Mouse (Mus musculus) cerebral cortex, adult 2 months (tissue): ENCODE results near the gene Hoxb6.

ENCODE experiments used
- WGBS: fragments of 180-500 bp; shearing (Covaris S2); methylation state at CpG from one replicate; pipeline ENCODE4 v1.1.7; 2018; 5-methylcytosine and 5-hydroxymethylcytosine counted together

The Hoxb6 gene

DNA sequence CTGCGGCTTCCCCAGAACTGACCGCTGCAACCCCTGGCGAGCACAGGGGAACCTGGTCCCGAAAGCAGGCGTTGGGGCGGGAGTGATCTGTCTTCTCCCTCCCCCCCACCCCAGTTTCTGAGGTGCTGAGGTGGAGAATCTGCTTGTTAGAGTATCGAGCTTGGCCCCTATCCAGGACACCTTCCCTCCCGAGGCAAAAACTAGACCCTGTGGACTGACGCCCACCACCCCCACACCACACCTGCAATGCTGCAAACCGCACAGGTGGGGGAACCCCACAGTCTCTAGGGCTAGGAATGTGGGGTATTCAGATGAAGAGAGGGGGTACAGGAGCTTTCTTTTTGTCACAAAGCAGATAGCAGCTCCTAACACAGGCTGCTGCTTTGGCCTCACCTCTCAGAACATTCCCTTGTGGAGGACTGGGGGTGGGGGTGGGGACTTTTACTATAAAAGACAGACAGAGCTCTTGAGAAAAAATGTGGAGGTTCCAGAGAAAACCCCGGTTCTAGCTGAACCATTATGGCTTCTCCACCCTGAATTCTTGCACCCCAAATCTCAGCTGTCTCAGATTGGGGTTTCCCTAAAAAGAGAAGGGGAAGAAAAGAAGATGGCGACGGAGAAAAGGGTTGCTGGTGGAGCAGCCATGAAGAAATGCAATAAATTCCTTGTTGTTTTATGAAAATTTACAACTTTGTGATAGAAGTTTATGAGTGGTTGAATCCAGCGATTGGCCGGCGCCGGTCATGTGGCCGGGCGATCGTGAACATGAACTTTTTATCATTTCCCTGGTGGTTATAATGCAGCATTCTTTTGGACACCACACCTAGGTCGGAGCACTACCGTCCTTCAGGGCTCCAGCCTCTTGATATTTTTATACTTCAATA lies at the start of gene Hoxb6:
Hoxb6 (plus strand) TSS at position 796 of the 884 bp plus-strand sequence.
- 3% methylated on average over 22 of the region's 22 CpGs for WGBS

DNA sequence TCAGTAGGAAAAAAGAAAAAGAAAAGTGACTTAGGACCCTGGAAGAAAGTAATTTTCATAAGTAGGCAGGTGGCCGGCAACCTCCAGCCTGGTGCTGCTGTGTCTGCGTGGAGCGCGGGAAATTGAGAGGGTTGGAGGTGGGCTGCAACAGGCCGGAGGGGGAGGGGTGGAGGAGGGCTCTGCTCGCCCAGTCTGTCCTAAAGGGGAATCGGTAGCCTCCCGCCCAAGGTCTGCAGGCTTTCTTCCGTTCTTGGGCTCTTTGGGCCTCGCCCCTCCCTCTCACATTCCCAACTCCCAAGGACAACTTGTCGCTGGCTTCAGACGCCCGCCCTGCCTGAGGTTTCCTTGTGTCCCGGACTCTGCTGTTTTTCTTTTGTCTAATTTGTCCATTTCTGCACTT lies 41.4 kb upstream of the Hoxb6 start:
- 5% methylated on average over 14 of the region's 14 CpGs for WGBS

DNA sequence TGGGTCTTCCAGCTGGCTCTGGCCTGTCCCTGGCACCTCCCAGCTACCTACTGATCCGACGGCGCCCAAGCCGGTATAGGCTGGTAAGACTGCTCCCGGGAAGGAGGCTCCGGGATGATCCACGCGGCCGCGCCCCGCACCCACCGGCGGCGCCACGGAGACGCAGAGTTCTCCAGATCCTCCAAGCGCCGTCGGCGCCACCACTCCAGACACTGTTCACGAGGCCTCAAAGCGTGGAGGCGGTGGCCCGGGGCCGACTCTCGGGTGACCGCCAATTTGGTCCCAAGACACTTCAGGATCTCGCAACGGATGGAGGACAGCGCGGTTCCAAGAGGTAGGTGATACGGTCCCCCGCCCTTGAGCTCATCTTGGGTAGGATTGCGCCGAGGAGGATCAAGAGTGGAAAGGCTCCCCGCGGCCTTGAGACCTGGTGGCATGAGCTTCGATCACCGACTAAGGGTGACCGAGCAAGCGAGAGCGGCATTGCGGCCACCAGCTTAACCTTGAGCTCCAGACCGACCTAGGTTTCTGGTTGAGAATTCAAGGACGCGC lies 40.7 kb upstream of the Hoxb6 start:
- WGBS, result 2% methylated on average over 46 of the region's 46 CpGs

DNA sequence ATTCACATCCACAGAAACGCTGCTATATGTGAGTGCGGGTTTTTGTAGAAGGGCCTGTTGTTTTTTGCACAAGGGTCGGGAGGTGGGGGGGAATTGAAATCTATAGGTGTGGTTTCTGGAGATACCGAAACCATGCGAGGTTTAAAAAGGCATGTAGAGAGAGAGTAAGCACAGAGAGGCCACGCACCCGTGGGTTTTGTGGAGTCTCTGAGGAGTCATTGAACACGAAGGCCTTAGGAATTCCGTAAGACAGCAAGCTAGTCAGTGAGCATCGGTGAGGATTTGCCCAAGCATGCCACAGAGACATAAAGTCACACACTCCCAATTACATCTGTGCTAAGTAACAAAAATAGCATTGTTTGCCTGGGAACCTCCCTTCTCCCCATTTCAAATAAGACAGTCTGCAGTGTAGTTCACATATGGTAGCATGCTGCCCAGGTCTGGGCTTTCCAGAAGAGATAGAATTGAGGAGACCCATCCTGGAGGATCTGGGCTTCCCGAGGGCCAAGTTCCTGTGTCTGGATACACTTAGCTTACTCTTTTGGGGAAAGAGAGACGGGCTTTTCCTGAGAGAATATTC lies 39.6 kb upstream of the Hoxb6 start:
- WGBS, result 8% methylated on average over 12 of the region's 12 CpGs

DNA sequence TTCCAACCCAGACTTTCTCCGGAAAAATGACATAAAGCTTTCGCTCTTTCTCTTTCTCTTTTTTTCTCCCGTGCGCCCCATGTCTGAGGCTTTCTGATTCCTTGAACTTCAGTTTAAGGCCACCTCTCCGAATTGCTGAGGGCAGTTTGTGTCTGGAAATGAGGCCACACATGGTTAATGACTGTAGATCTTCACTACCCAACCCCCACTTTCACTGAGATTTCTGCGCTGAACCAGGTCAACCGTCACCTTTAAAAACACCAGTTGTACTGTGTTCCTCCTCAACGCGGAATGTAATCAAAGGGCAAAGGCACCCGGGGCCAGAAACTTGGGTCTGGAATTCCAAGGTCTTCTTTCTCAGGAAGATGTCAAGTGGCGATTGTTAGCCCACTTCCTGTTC lies 38.1 kb upstream of the Hoxb6 start:
- WGBS, result 2% methylated on average over 11 of the region's 11 CpGs

DNA sequence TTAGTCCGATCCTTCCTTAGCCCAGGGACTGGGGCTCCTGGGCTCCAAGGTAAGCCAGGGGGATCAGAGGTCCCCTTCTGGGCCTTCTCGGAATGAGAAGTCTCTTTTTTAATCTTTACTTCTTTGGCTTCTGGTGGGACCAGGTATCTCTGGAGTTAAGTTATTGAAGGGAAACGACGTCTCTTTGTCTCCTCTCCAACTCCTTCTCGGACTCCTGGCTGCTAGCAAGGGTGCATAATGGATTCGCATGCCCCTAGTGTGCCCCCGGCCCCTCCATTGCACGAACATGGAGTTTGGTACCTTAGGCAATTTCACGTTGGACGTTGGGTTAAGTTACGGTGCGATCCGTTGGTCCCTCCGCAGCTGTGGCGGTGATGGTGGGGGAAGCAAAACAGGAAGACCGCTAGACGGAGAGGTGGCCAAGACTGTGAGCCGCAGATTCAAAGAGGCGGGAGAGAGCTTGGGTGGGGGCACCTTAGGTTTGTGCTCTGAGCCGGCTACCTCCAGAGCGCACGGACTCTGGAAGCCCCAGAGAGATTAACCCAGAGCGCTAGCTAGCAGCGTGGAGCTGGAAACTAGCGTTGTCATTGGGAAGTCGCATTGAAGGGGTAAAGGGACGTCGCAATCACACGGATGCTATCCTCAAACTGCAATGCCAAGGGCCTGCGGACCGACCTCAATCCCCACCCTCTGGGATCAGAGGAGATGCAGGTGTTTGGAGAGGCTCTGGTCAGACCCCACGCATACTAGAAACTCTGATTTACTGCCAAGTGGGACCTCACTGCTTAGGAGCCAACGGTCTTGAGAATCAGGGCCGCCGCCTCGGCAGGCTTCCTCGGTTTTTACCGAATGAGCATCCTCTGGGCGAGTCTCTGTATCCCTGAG lies 36.9 kb upstream of the Hoxb6 start:
- WGBS, result 5% methylated on average over 39 of the region's 39 CpGs

DNA sequence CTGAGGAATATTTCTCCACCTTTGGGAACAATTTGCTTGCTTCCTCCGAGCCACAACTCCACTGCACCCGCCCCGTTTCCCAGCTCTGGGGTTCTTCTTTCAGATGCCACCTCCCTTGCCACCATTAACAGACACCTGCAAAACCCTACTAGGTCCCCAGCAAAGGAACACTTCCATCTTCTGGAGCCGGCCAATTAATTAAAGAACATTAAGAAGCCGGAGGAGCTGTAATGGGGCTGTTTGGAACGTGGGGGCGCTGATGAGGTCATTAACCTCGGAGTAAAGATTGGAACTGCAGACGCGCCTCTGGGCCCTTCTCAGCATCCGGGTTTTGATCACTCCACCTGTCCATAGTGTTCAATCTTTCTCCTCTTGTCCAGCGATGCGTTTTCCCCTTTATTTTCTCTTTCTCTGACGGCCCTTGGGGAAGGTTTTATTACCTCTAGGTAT lies 36.3 kb upstream of the Hoxb6 start:
- WGBS, result 3% methylated on average over 14 of the region's 14 CpGs

DNA sequence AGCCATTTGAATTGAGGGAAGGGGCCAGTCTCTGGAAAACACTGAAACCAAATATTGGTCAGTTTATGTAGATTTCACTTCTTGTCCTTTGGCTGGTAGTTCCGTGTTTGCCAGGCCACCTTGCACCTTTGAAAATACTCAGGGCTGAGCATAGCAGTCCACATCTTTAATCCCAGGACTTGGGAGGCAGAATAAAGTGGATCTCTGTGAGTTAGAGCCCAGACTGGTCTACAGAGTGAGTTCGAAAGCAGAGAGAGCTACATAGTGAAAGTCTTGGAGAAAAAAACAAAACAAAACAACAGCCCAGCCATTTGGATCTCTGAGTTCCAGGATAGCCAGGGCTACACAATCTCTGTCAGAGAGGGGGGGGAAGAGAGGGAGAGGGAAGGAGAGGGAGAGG lies 35.1 kb upstream of the Hoxb6 start:
- 20% methylated on average over 2 of the region's 2 CpGs for WGBS

DNA sequence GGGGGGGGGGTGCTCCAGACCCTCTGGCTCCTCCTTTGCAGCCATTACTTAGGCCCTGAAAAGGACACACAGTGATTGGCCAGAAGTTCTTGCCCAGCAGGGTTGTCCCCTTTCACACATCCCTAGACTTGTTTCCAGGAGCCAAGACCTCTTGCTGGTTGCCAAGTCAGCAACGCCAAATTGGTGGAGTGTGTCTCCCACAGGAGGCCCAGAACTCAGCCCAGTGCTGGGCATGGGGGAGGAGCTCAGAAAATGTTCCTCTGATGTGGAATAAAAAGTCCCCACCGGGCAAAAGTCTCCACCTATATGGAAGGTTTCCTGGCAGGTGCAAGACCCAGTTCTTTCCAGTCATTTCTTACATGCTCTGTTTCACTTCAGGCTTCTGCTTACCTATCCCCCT lies 33.2 kb upstream of the Hoxb6 start:
- WGBS, result 7% methylated on average over 2 of the region's 2 CpGs

DNA sequence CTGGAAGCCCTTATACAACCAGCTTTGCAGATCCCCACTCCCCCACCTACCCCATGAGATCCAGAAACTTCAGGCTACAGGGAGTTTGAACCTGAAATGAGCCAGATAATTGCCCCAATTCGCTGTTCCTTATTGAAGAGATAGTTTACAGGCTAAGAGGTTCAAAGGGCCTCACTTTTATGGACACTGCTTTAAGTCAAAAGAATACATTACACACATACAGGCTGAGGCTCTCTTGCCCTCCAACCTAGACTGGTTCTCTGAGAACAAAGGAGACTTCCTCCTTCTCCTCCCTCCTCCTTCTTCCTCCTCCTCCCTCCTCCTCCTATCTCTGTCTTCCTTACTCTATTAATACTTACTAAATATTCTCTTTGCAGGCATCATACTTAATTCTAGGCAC lies 32.8 kb upstream of the Hoxb6 start:
- 3% methylated on average over 1 of the region's 1 CpGs for WGBS

DNA sequence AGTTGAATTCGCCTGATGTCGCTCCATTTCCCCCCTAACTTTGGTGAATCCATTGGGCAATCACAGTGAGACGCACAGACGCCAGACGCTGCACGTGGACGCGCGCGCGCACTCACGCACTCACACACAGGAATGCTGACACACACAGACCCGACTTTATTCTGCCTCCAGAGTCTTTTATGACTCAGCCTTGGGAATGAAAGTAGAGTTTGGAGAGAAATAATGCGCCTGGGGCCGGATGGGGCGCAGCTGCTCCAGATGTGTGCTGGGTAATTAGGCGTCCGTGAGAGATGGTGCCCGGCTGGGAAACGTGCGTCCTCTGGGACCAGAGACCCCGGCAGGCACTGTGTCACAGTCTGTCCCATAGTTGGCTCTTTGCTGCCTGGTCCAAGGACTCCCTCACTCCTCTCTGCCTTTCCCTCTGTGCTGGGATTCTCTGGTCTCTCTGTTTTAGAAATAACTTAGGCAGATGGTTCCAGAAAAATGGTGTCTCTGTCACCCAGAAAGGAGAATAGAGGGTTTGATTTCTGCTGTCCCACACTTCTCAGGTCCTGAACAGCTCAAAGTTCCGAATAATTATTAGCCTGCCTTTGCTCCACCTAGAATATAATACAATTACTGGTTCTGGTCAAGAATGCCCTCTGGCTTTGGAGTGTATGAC lies 31.8 kb upstream of the Hoxb6 start:
- 4% methylated on average over 23 of the region's 23 CpGs for WGBS

DNA sequence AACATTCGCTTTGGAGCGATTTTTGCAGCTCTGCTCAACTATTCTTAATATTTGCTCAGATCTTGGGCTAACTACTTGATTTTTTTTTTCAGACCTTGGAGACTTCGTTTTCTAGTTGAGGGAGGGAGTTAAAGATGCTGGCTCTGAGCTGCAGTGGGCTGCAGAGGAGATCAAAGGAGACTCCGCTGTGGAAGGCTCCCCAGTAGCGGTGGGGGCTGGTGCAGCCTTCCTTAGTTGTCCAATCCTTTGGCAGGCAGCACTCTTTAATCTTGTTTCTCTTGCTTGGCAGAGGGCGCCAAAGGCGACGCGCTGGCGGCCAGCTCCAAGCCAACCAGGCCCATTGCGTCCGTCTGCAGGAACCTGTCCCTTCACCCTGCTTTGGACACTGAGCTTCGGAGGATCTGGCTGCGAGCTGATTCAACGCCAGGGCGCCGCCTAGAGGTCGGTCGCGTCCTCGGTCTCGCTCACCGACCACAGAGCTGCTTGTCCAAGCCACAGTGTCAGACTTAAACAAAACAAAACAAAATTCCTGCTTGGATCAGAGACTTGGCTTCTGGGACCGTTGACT lies 30.9 kb upstream of the Hoxb6 start:
- WGBS, result 3% methylated on average over 24 of the region's 24 CpGs

DNA sequence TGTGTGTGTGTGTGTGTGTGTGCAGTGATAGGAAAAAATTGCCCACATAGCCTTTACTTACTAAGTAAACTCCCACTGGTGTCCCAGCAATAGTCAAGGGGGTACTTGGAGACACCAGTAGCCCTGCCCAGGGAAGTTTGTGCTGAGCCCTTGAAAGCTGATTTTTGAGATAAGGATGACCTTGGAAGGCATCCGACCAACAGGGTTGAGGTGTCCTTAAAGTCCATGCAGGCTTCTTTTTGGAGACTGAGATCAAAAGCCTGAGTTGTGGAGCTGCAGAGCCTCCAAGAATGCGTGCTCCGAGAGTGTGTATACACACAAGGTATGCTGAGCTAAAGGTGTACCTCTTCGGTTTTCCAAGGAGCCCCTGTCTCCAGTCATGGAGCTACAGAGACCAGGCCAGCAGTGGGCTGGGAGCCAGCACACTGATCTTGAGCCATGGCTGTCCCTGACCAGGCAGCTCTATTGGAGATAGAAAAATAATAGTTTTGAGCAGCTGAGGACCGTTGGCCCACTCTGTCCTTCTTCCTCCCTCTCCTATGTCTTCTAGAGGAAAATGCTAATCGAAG lies 29.9 kb upstream of the Hoxb6 start:
- 12% methylated on average over 6 of the region's 6 CpGs for WGBS

DNA sequence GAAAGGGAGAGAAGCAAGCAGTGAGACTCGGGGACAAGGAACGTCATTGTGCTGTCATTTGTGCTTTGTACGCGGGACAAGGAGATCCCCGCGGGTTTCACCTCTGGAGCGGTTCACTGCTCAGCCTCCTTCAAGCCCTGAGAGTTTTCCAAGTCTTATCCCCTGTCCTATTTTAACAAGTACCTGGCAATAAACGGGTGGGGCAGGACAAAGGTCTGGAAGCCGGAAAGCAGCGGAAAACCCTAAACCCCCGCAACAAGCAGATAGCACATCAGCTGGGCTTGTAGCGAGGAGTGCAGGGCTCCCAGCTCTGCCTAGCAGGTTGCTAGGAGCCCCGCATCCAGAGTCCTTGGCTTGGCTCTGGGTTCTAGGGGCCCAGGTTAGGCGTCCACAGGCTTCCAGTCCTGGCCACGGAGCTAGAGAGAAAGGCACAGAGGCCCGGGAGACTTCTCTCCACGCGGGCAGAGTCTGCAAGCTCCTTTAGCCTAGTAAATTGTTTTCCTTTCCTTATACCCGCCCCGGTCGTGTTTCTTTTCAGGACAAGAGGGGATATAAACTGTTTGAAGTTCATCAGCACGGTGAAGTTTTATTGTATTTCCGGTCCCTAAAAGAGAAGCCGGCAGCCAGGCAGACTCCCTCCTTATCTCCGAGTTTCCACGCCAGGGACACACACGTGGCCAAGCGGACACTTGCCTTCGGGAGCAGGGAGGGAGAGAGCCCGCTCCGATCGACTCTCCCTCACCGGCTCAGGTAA lies 28.5 kb upstream of the Hoxb6 start:
- WGBS, result 2% methylated on average over 33 of the region's 33 CpGs

DNA sequence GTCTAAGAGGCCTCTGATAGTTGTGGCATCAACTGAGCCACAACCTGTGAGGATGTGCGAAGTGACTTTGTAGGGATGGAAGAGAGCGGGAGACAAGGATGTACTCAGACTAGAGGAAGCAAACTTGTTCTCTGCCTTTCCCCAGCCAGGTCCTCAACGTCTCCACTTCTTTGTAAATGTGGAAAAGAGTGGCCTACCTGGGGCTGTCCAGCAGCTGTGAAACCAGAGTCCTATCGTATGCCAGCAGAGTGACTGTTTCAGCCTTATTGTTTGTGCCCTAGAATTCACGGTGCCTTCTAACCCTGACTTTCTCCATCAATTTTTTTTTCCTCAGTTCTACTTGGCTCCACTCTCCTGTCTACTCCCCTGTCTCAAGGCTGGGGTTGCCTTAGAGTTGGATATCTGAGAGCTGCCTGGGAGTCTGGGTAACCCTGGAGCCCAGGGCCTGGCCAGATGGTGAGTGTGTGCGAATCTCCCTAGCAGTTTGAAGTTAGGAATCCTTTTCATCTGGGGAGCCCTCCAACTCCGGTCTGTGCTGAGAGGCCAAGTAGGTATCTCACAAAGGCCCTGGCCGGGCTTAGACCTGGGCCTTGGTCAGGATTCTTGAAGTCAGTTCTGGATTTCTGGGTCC lies 27.8 kb upstream of the Hoxb6 start:
- WGBS, result 6% methylated on average over 8 of the region's 8 CpGs

DNA sequence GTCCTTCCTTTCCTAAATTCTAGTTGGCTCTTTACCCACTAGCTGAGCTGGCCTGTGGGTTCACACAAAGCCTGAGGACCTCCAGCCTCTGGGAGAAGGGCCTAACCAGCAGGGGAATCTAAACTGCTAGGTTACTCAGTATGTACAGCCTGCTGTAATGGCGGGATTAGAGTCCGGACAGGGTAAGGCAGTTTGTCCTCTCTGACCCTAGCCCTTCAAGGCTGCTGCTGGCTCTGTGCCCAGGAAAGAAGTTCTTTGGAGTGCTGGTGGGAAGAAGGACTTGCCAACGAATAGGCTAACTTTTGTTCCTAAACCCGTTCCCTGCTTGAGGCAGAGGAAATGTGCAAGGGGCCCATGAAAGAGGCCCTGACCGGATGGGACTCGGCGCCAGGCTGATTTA lies 26.3 kb upstream of the Hoxb6 start:
- WGBS, result 4% methylated on average over 7 of the region's 7 CpGs

DNA sequence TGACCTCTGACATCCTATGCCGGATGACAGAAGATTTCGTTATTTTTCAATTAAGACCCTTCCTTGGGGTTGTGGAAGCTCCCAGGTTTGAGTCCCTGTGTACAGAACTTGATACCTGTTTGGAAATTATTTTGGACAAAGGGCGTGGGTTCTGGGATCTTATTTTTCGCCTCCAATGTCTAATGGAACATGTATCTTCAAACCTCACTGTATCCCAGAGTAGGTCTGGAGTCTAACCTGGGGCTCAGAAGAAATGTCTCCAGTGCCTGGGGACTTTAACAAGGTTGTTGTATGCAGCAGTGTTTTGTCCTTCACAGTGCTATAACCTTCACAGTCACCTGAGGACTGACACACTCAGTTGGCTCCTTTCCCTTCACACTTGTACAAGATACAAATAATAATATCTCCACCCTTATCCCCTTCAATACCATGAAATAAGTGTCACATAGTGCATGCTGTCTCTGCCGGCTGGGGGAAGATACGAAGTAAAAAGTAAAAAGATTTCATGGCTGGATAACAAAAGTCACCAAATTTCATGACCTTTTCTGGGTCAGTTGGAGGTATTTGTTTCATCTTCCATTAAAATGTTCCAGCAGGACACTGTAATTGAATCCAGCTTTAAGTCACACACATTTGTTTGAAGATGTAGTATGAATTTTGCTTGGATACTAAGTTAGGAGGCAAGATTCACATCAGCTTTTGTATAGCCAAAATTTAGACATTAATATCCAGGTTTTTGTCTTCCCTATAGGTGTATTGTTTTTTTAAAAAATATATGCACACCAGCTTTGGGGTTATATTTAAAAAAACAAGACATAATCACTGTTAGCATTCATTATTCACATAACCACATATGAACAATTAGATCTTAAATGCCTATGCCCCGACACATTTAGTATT lies 25.0 kb upstream of the Hoxb6 start:
- 13% methylated on average over 7 of the region's 7 CpGs for WGBS

DNA sequence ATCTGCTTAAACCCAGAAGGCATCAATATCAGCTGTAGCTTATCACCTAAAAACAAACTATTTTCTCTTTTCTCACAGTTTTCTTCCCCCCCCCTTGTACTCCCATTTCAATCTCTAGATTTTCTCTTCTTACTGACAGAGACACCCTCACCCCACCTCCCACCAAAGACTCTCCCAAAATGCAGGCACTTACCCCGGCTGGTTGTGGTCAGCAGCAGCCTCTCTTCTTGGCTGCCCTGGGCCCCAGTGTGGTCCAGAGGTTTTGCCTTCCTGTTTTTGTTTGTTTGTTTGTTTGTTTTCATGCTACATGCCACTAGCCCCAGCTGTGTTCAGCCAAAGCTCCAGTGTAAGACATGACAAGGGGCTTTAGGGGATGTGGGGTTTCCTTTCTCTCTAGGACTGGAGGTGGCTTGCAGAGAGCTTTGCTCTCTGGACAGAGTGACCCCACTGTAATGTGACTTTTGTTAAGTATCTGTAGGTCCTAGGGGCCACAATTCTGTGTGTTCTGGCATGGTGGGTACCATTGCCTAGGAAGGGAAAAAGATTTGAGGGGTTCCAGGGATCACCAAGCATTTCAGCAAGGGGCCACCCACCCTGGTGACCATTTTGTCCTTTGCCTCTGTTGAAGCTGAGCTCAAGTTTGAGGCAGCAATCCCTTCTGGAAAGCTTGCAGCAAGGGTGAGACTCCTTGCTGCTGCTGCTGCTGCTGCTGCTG lies 24.1 kb upstream of the Hoxb6 start:
- WGBS, result 4% methylated on average over 1 of the region's 1 CpGs
